Mouse (Mus musculus) thymus, adult 2 months (tissue): ENCODE measurements around the gene Iqch. TPM values are rescaled to one million over a fixed set of nuclear protein-coding genes. Genes with fewer than 3 reads are reported as not detected.

Experiments used
- DNase-seq: peaks from one replicate; pipeline ENCODE4 v3.0.0; 2021
- H3K27ac ChIP-seq: fragments of 200-500 bp; 2 replicates; pipeline ENCODE4 v1.5.1; 2012; ENCODE audit warnings: low read length, control low read depth; ENCODE audit not compliant: control insufficient read depth, insufficient read depth
- H3K27me3 ChIP-seq: fragments of 200-500 bp; 2 replicates; pipeline ENCODE4 v1.6.1; 2012; ENCODE audit warnings: mild to moderate bottlenecking, low read length, moderate library complexity, mixed read lengths; ENCODE audit not compliant: control insufficient read depth, insufficient read depth
- H3K36me3 ChIP-seq: fragments of 200-500 bp; 2 replicates; pipeline ENCODE4 v1.6.1; 2012; ENCODE audit warnings: mild to moderate bottlenecking, low read length, moderate library complexity; ENCODE audit not compliant: control insufficient read depth, insufficient read depth
- H3K4me1 ChIP-seq: fragments of 200-500 bp; replicated peaks from 2 replicates; pipeline ENCODE4 v1.6.1; 2012; ENCODE audit warnings: low read length; ENCODE audit not compliant: control insufficient read depth, insufficient read depth
- H3K4me3 ChIP-seq: fragments of 200-500 bp; 2 replicates; pipeline ENCODE4 v1.5.1; 2012; ENCODE audit warnings: mild to moderate bottlenecking, low read length, control low read depth, moderate library complexity; ENCODE audit not compliant: control insufficient read depth, insufficient read depth
- CTCF ChIP-seq: fragments of 200-500 bp; IDR thresholded peaks from 2 replicates; pipeline ENCODE4 v1.5.1; 2012; ENCODE audit warnings: mild to moderate bottlenecking, control low read depth, low read length, moderate library complexity, borderline replicate concordance; ENCODE audit not compliant: control insufficient read depth, poor library complexity, insufficient read depth; ENCODE audit errors: extremely low read depth
- POLR2A ChIP-seq: fragments of 200-500 bp; IDR thresholded peaks from 2 replicates; pipeline ENCODE4 v1.6.1; 2012; ENCODE audit warnings: mild to moderate bottlenecking, low read length, control low read depth, moderate library complexity; ENCODE audit not compliant: control insufficient read depth, poor library complexity, insufficient read depth; ENCODE audit errors: extremely low read depth
- whole genome bisulfite sequencing: fragments of 180-500 bp; shearing (Covaris S2); methylation state at CpG from one replicate; pipeline ENCODE4 v1.1.7; 2018; 5-methylcytosine and 5-hydroxymethylcytosine counted together
- polyA plus RNA-seq: library from polyadenylated mRNA; depleted of rRNA; stranded (reverse); fragments of >200 nt; gene quantifications from 2 replicates; pipeline ENCODE4 v1.2.3, GENCODE M21; 2012

The Iqch gene
- polyA plus RNA-seq, 1 experiment, result 0.16 TPM

DNA sequence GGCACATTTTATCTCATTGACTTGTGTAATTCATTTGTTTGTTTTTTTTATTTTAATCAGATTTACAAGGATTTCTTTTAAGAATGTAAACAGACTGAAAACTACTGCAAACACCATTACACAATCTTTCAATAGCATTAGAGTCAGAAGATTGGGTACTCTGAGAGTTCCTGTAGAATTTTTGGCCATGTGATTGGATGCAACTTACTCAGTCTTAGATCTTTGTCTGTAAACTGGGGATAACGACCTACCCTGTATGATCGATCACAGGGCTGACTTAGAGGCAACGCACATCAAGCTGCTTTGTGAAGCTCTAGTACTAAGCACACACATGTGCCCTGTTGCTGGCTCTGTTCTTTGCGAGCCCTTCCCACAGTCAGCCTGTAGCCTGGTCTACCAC, 11.7 kb downstream of the Iqch start:
- over 99% methylated on average over 4 of the region's 4 CpGs for WGBS

DNA sequence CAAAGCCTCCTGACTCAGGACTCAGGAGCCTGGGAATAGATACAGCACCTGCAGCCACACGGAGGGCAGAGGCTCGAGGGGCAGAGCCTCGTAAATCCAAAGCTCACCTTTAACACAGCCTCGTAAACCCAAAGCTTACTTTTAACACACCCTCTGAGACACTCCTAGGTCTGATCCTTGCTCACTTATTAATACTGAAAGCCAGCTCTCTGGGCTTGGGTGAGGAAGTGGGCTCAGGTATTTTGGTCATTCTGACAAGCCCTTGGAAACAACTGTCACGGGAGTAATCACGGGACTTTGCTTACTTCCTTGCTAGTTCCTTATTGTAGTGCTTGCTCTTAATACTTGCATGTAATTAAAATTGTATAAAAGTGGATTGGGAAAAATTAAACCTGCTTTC, 13.1 kb downstream of the Iqch start:
- WGBS, result 68% methylated on average over 6 of the region's 6 CpGs
- Histone ChIP-seq H3K4me3 (no peak overlapping the region), H3K36me3 (no peaks in the 10 kb centered on the region), H3K27ac (no peak overlapping the region), H3K27me3 (no peaks in the 10 kb centered on the region), H3K4me1 (peaks cover 4% of the 10 kb centered on the region)
- no peak for DNase-seq
- no peak for TF ChIP-seq CTCF
- TF ChIP-seq POLR2A, result no peak

More for the DNA sequence above, 11.7 kb downstream of the Iqch start:
- TF ChIP-seq POLR2A (no peak), CTCF (no peak)
- no peaks in the 10 kb centered on the region for H3K36me3 ChIP-seq
- H3K4me1 ChIP-seq, result peaks cover 5% of the 10 kb centered on the region
- no peak overlapping the region for H3K4me3 ChIP-seq
- no peak overlapping the region for H3K27ac ChIP-seq
- no peak for DNase-seq
- no peaks in the 10 kb centered on the region for H3K27me3 ChIP-seq

DNA sequence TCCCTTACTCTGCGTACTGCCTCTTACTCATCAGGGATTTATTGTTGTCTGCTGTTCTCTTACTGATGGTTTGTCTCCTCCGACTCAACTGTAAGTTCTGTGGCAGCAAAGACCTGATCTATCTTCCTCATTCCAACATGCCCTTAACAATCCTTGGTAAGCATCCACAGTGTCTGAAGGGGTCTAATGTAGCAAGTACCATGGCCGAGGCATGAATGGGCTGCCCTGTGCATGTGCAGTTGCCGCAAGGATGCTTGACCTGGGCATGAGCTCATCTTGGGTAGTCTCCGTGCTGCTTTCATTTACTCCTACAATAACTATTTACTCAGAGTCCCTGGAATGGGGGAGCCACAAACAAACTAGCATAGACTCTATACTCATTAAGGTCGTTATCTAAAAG, 17.0 kb downstream of the Iqch start:
- no peak for DNase-seq
- TF ChIP-seq CTCF (no peak), POLR2A (no peak)
- no peak overlapping the region for H3K27ac ChIP-seq

DNA sequence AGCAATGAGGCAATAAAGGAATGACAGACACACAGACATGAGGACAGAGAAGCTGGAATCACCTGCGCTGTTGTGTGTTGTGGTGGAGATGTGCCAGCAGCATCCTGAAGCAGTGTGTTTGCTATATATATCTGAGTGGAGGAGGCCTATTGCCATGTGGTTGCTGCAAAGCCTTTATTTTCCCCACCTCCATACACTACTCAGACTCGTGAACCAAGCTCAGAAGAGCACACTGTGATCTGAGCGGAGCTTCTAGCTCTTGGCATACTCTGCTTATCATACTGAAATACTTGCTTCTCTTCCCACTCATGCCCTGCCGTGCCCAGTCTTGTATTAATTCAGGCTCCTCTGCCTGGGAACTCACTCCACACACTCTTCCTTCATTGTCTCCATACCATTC, 20.5 kb downstream of the Iqch start:
- no peaks in the 10 kb centered on the region for H3K27me3 ChIP-seq
- H3K27ac ChIP-seq, result no peak overlapping the region
- no peak for DNase-seq
- no peaks in the 10 kb centered on the region for H3K36me3 ChIP-seq
- peaks cover 12% of the 10 kb centered on the region for H3K4me1 ChIP-seq
- 66% methylated on average over 4 of the region's 4 CpGs for WGBS
- H3K4me3 ChIP-seq, result no peak overlapping the region
- no peak for TF ChIP-seq CTCF
- no peak for TF ChIP-seq POLR2A

More for the DNA sequence above, 17.0 kb downstream of the Iqch start:
- WGBS, result 94% methylated on average over 6 of the region's 6 CpGs
- H3K4me1 ChIP-seq, result peaks cover 12% of the 10 kb centered on the region
- no peaks in the 10 kb centered on the region for H3K27me3 ChIP-seq
- no peak overlapping the region for H3K4me3 ChIP-seq
- no peaks in the 10 kb centered on the region for H3K36me3 ChIP-seq

- DNase-seq, result no peak
- Histone ChIP-seq H3K36me3 (no peaks in the 10 kb centered on the region), H3K27ac (no peak overlapping the region), H3K4me3 (no peak overlapping the region), H3K27me3 (no peaks in the 10 kb centered on the region), H3K4me1 (peaks cover 12% of the 10 kb centered on the region)
- WGBS, result 87% methylated on average over 2 of the region's 2 CpGs
- TF ChIP-seq POLR2A (no peak), CTCF (no peak)
These were observed 22.2 kb downstream of the Iqch start for GRCm38 (mm10) chr9:63580046-63580445.

- peak; percentile 29 for DNase-seq
- WGBS, result 93% methylated on average over 5 of the region's 5 CpGs
These were observed 22.6 kb downstream of the Iqch start for GRCm38 (mm10) chr9:63579644-63580043.

GRCm38 (mm10) chr9:63577469-63577868, 24.8 kb downstream of the Iqch start:
- no peaks in the 10 kb centered on the region for H3K36me3 ChIP-seq
- TF ChIP-seq POLR2A (no peak), CTCF (no peak)
- H3K27me3 ChIP-seq, result no peaks in the 10 kb centered on the region
- H3K4me1 ChIP-seq, result peaks cover 10% of the 10 kb centered on the region
- no peak overlapping the region for H3K4me3 ChIP-seq
- WGBS, result 94% methylated on average over 3 of the region's 3 CpGs
- DNase-seq, result no peak
- H3K27ac ChIP-seq, result no peak overlapping the region

More at GRCm38 (mm10) chr9:63579644-63580043, 22.6 kb downstream of the Iqch start:
- Histone ChIP-seq H3K4me3 (no peak overlapping the region), H3K4me1 (peaks cover 12% of the 10 kb centered on the region), H3K36me3 (no peaks in the 10 kb centered on the region), H3K27ac (no peak overlapping the region), H3K27me3 (no peaks in the 10 kb centered on the region)
- TF ChIP-seq POLR2A (no peak), CTCF (no peak)
